Mouse (Mus musculus) gastrocnemius, postnatal 10 days (tissue): Measurements from ENCODE around the gene Tbc1d9b. TPM values are rescaled to one million over a fixed set of nuclear protein-coding genes. Genes with fewer than 3 reads are reported as not detected.
"Not testable (repeated sequence)": the region's sequence is repeated elsewhere in the genome, so short reads cannot be mapped to it uniquely, and the experiment has no call there.

Experiments
- DNase-seq: peaks from one replicate; pipeline ENCODE4 v3.0.0; 2021; ENCODE audit warnings: mixed read lengths
- long read RNA-seq, 2 experiments: library from polyadenylated mRNA; stranded (forward); transcript quantifications; one replicate each; pipeline ENCODE4 v2.0.0; 2021
- total RNA-seq, 2 experiments: library from RNA; stranded (reverse); gene quantifications; 2 replicates each; pipeline ENCODE4 v1.2.3; 2021

Tbc1d9b gene
- 10 to 100 TPM; 23.2 to 30.1 TPM for total RNA-seq
- long read RNA-seq, experiment 1, full-length matches to known transcripts = 54 of 97 reads
- long read RNA-seq, experiment 1, partial matches to known transcripts = 12 of 97 reads
- long read RNA-seq, experiment 1, other reads (novel, unspliced or antisense) = 31 of 97 reads
- long read RNA-seq, experiment 2, full-length matches to known transcripts = 38 of 74 reads
- long read RNA-seq, experiment 2, partial matches to known transcripts = 14 of 74 reads
- long read RNA-seq, experiment 2, other reads (novel, unspliced or antisense) = 22 of 74 reads

DNA sequence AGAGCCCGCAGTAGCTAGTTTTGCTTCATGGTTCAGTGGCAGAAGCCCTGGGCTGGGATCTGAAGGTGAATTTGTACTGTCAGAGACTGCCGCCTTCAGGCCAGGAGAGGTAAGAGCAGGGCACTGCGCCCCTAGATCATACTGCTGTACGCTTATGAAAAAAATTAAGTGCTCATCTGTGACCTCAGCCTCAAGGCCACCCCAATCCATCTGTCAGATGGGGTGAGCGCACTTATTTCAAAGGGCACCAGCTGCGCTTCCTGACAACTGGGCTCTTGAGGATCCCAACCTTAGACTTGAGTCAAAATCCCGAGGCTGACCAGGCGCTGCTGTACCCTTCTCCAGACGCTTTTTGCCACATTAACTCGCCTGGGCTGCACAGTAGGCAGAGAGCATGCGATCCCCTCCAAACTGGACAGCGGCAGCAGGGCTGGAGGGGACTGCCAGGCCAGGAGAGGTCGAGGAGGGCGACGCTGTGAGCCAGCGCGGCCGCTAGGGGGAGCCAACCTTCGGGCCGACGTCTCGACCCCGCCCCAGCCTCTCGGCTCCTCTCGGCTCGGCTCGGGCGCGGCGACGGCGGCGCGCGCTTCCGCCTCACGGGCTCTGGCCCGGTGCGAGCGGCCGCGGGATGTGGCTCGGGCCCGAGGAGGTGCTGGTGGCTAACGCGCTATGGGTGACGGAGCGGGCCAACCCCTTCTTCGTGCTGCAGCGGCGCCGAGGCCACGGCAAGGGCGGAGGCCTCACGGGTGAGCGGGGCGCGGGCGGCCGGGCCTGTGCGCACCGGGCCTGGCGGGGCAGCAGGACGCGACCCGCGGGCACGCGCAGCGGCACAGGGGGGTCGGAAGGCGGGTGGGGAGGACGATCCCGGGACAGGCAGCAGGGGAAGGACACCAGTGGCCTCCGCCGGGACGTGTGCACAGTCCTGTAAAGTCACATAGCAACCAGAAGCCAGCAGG is at the start of gene Tbc1d9b:
TSS of gene Tbc1d9b (plus strand) at position 586 of the 956 bp plus-strand sequence.
- DNase-seq = peak; percentile 95

DNA sequence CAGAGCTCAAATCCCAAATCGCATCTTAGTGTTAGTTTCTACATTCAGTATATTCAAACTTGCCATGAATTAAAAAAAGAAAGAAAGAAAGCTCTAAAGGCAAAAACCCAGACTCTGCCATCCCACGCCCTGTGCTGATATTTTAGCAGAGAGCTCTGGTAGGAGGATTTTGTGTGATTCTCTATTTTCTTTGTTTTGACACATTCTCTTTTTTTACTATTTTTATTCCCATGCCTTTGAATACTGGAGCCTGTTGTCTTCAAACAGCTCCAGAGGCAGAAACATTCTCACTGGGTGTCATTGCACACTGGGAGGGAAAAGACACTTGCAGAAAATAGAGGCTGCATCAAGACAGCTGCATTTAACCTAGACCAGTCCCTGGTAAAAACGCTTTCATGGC is 45.0 kb upstream of the Tbc1d9b start:
- no peak for DNase-seq

DNA sequence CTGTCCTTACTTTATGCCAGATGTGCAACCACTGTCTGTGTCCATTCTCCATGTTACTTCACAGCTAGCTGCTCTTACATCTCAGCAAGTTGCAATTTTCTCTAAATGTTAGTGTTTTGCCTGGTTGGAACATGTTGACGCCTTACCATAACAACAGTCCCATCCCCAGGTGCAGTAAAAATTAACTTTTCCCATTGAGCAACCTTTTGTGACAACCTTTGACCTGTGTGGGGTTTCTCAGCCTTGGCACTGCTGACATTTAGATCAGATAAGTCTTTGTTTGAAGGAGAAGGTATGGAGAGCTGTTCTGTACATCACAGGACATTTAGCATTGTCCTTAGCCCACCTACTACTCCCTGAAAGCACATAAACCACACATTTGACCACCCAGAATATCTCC is 41.4 kb upstream of the Tbc1d9b start:
- DNase-seq = no peak

DNA sequence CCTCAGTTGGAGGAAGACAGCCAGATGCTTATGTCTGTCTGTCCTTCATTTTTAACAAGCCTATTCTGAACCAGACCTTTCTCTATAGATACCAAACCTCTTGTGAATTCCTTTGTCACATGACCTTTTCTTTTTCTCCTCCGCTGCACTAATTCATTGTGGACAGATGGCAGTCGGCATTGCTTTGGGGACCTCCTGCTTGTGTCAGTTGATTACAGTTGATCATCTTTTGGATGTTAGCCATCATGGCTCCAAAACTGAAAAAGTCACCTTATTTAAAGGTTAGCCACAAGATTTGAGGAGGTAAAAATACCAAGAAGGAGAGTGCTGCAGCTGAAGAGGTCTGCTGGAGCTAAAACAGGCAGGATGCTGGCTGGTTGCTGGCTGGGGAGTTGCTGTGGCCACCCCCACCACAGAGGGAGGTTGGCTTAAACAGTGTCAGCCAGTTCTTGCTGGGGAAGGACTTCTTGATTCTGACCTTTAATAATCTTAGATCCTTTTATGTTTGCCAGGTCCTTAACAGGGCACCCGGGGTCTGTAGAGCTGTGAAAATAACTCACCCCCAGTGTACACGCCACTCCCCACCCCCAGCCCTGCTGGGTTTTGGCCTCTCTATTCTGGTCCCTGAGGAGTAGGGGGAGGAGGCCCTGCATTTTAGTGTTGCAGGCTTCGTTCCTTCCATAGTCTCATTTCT is 40.1 kb upstream of the Tbc1d9b start:
- DNase-seq = no peak

DNA sequence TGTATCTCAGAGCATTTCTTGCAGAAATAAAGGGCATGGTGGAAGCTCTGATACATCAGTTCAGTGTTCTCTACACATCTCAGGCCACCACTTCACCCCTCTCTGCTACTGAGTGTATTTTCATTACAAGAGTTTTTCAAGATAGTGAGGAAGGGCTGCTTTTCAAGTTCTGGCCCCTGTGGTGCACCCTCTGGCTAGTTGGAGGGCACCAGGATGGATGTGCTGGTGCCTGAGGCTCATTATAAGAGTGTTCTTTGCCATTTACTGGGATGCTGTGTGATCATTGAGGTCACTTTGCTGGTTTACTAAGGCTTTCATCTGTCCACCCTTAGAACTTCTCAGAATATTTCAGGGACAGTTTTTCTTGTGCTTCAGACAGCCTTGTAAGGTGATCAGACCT is 39.5 kb upstream of the Tbc1d9b start:
- no peak for DNase-seq

DNA sequence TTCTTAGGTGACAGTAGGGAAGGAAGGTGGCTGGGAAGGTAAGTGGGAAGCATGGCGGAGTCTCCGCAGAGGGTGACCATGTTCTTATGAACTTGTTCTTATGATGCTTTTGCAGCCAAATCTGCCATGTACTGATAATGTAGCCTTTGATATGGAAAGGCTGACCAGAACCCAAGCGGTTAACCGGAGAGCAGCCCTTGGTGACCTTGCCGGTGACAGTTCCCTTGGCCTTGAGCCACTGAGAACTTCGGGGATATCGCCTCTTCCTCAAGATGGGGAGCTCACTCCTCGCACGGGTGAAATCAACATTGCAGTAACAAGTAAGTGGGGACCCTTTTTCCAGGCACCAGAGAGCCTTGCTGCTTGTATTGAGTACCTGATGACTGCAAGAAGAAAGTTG is 35.5 kb upstream of the Tbc1d9b start:
- no peak for DNase-seq

DNA sequence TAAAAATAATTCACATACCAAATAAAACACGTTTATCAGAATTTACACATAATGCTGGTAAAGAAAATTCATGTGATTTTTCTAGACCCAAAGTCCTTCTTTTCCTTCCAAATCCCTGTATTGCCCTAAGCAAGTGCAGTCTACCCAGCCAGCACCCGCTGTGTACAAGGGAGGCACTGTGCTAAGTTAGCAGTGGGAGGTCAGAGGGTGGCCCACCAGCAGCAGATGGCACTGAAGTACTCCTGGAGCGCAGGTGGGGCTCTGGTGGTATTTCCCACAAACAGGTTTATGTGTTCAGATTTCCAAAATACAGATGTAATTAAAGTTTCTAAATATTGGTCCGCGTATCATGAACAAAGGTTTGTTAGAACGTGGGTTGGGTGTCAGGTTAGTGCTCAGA is 34.1 kb upstream of the Tbc1d9b start:
- no peak for DNase-seq

DNA sequence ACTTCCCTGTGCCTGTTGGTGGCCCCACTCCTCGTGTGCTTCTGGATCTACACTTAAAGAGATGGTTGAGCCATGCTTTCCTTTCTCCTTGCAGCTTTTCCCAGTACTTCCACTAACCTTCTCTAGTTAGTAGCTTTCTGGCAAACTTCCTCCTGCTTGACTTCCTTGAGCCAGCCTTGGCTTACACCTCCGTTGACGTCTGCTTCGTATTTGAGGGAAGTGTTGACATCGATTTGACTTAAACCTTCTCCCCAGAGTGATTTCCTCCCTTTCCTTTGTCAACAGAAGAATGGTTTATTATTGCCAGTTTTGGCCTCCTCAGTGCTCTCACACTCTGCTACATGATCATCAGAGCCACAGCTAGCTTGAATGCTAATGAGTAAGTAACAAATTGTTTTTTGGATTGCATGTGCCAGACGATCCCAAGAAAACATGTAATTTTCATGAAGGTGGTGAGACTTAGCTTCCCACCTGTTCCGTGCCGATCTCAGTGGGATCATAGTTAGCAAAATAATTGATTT is 32.2 kb upstream of the Tbc1d9b start:
- no peak for DNase-seq

DNA sequence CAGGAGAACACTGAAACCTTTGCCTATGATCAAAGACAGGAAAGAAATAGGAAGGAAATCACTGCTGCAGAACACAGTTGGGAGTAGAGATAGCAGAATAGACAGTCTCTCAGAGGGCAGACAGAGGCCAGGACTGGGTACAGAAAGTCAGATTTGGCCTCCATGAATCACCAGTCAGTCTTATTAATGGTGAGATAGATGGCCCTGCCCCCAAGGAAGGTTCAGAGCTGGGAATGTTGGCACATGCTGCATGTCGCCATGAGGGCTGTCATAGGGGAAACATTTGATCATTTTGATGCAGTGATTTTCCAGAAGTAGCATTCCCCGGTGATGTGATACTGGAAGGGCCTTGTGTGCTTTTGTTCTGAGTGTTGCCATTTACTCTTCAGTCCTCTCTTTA is 31.5 kb upstream of the Tbc1d9b start:
- no peak for DNase-seq

DNA sequence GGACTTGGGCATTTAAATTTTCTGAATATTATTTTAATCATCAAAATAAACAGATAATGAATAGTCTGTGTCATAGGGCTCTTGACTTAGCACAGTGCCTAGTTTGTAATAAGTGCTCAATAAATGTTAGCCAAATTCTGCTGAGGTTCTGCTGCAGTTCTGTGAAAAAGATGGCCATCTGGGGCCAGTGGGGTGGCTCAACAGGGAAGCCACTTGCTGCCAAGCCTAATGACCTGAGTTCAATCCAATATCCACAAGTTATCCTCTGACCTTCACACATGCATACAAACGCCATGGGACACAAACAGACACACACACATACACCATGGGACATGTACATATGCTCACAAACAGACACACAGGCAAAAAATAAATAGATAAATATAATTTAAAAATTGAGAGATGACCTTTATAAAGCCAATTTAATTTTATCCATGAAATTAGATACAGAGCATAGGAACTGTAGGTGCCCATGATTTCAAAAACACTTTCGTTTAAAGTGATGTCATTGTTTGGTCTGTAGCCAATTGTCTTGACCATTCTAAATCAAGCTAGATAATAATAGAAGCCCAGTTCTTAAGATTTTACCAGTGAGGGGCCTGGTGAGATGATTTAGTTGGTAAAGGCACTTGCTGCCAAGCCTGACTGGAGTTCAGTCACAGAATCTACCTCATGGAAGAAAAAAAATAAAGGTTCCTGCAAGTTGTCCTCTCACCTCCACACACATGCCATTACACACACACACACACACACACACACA is 30.5 kb upstream of the Tbc1d9b start:
- no peak for DNase-seq

DNA sequence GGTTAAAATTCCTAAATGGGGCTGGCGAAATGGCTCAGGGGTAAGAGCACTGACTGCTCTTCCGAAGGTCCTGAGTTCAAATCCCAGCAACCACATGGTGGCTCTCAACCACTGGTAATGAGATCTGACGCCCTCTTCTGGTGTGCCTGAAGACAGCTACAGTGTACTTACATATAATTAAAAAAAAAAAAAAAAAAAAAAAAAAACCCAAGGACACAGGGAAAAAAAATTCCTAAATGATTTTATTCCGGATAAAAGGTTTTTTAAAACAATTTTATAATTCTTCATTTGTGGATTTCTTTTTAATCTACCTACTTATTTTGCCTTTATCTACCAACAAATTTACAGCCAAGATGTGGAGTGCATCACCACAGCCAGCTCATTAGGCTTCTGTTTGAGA is 29.2 kb upstream of the Tbc1d9b start:
- not testable (repeated sequence) for DNase-seq

DNA sequence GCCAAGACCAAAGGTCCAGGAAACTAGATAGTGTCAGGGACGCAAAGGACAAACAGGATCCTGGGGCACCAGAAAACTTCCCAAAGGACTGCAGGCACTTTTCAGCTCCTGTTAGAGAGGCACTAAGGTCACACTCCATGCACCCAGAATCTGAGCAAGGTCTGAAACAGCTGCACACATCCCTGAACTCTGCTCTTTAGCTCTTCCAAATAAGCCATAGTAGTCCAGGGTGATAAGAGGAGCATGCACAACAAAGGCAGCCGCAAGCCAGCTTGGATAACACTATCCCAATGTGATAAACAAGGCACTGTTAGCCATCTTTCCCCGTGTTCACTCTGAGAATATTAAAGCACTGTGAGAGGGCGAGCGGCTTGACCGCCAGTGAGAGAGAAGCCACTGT is 27.2 kb upstream of the Tbc1d9b start:
- DNase-seq = no peak

DNA sequence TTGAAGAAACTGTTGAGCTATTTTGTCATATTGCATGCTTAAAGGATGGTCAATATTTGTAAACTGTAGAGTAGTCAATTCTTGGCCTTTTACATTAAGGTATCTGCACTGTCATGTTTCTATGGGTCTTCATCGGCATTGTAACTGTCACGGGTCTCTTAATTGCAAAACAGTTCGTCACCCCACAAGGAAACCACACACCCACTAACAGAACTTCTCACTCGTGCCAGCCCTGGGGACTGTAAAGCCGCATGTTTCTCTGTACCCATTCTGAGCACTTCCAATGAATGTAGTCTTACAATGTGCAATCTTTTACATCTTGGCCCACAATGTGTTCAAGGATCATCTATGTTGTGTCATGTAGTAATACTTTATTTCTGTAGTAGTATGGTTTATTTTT is 26.0 kb upstream of the Tbc1d9b start:
- no peak for DNase-seq

DNA sequence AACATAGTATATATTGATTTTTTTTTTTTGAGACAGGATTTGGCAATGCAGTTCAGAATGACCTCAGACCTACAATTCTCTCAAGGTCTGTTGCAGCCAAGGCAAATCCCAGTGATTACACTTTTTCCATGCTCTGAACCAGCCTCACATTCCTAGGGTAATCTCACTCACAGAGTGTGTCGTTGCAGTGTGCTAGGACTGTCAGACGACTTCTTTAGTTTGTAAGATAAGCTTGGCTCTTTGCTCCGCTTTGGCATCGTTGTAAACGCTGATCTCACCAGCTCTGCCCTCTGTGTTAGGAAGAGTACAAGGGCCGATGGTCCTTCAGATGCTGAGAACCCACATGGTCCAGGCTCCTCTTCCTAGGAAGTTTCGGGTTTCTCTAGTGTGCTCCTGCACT is 25.2 kb upstream of the Tbc1d9b start:
- DNase-seq = no peak

DNA sequence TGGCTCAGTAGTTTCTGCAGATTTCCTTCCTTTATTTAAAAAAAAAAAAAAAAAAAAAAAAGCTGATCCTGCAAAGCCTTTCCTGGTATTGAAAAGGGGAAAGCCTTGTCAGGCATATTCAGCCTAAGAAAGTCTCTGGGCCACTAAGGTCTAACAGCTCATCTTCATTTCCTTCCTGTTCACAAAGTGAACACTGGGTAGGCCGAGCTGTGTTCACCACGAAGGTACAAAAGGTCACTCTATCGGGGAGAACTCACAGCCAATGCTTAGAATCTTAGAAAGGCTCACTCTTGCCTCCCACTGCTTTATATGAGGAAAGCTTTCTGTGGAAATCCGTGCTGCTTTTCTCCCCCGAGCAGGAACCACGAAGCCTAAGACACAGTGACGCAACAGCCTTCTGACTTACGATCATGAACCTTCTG is 22.4 kb upstream of the Tbc1d9b start:
- no peak for DNase-seq

DNA sequence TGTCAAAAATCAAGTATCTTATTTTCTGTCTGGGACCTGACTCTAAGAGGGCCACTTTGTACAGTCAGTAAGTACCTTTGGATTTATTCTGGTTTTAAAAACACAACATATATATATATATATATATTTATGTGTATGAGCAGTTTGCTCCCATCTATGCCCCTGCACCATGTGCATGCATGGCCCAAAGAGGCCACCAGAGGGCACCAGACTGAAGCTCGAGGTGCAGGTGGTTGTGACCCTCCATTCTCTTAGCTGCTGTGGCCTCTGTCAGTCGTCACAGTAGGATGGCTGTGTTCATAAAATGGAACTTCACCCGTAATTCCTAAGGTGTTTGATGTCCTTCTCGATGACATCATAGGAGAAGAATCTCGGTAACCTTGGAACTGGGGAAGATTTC is 16.9 kb upstream of the Tbc1d9b start:
- DNase-seq = peak; percentile 73

DNA sequence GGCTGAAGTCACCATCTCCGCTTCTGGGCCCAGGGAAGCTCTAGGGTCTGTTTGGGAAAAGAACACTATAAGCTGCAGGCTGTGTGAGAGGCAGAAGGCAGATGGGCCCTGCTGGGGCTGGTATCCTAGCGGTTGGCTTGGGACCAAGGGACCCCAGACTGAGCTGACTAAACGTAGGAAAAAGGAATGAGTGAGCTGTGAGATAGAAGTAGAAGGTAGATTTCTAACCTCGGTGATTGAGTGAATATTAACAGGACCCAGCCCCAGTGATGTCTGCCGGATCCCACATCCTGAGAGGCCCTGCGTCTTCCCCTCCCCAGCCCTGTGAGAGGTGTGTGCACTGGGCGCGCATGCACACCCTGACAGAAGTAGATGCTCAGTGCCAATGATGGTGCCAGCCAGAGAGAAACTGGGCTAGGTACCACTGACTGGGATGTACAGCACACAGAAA is 8.5 kb upstream of the Tbc1d9b start:
- no peak for DNase-seq

DNA sequence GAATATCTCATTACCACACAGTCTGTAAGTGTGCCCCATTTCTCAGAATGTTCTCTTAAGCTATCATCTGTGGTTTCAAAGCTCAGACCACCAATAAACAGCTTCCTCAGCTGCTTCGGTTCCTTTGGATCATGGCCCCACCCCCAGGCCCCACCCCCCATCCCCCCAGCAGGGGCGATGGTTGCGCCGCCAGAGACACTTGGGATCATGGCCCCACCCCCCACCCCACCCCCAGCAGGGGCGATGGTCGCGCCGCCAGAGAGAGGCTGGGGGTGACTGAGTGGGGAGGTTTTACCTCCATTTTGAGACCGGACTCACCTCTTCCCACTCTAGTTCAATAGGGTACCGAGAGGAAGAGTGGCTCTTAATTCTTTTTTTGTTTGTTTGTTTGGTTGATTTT is 3.4 kb upstream of the Tbc1d9b start:
- no peak for DNase-seq

DNA sequence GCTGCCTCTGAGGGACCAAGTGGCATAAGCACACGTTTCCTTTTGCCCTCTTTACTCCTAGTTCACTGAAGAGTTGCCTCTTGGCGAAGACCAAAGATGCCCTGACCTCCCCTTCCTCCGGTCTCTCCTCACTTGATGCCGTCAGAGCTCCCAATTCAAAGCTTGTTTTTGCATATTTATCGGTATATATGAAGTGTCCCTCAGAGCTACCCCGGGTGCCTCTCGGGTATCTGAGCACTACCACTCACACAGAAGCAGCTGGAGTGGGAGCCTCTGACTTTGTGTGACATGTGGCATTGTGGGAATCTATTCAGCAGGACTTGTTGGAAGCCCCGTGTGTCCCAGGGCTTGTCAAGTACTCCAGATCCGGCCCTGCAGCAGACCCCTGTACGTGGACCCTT is 605 bp downstream of the Tbc1d9b start:
- no peak for DNase-seq

DNA sequence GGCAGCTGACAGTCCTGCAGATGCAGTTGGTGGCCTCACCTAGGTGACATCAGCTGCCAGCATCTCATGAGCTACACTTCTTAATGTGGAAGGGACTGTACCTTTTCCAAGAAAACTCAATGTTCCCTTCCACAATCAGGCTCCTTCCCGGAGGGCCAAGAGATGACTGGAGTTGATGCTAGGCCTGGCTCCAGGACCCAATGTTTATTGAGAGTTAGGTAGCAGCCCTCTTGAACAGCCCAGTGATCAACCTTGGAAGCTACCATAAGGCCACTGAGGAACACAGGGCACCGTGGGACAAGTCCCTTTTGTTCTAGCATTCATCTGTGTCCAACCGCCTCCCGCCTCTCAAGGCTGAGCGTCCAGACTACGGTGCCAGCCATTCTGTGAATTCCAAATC is 1.1 kb downstream of the Tbc1d9b start:
- DNase-seq = no peak

DNA sequence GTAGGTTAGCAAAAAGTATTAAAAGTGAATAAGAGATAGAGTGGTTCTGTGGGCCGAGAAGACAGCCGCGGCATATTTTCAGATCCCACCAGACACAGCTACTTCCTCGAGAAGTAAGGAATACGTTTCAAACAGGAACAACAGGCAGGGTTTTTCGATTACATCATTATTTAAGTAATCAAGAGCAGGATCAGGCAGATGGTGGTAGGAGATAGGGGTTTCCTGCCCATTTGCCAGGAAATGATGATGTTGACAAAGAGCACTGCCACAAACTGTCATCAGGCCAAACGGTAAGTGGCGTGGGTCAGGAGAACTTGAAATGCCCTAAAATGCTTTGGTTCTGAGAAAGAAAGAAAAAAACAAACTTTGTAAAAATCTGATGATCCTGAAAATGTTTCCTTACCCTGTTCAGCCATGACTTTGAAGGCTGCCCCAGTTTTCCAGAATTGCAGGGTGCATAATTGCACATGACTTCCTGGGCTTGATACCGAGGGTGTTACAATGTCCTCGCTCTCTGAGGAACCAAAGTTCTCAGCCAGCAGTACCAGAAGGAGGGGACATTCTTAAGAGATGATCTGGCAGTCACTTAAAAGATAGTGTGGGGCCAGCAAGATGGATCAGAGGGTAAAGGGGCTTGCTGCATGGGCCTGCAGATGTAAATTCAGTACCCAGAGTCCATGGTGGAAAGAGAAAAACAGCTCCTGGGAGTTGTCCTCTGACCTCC is 3.1 kb downstream of the Tbc1d9b start:
- DNase-seq = no peak
